Mouse (Mus musculus): ENCODE measurements around the gene Gm4869. TPM values are rescaled to one million over a fixed set of nuclear protein-coding genes. Genes with fewer than 3 reads are reported as not detected.
A peak's percentile ranks its signal among the peaks of the same experiment; 100 is the strongest.

The Gm4869 gene
- polyA plus RNA-seq (2012; fragmentation: generic; extraction: Trizol) = 0.07 TPM

GRCm38 (mm10) chr5:140445345-140445744, at the start of gene Gm4869:
Gene Gm4869 (plus strand): TSS chr5:140445645.
- TF ChIP-seq USF1 (IDR thresholded peaks at IDR 0.05; ENCODE audit: low read depth) (no peak), REST (IDR thresholded peaks at IDR 0.05; ENCODE audit: insufficient read depth, insufficient read length) (no peak), CEBPB (IDR thresholded peaks at IDR 0.05; ENCODE audit: insufficient read depth, poor library complexity, severe bottlenecking) (no peak), MYOG (IDR thresholded peaks at IDR 0.05; ENCODE audit: control insufficient read depth in 1 of 3, insufficient read depth in 1 of 3, insufficient read length in 2 of 3, low read depth in 2 of 3) (no peak), MYOD1 (IDR thresholded peaks at IDR 0.05; ENCODE audit: control insufficient read depth in 1 of 3, insufficient read length in 2 of 3, low read depth in 2 of 3) (no peak), MAX (IDR thresholded peaks at IDR 0.05; ENCODE audit: low read depth) (no peak), TCF12 (IDR thresholded peaks at IDR 0.05; ENCODE audit: insufficient read depth, poor library complexity, severe bottlenecking) (no peak), TCF3 (IDR thresholded peaks at IDR 0.05; ENCODE audit: insufficient read length, low read depth) (no peak), E2F4 (IDR thresholded peaks at IDR 0.05; ENCODE audit: insufficient read depth) (no peak), POLR2A (IDR thresholded peaks at IDR 0.05; ENCODE audit: insufficient read length, low read depth) (no peak), POLR2AphosphoS2 (IDR thresholded peaks at IDR 0.05; ENCODE audit: insufficient read length, low read depth) (no peak), SRF (IDR thresholded peaks at IDR 0.05; ENCODE audit: control insufficient read depth, insufficient read length, low read depth) (no peak)
- Histone ChIP-seq H3K4me3 (no peak within 1 kb of the TSS), H3K27me3 (ENCODE audit: control insufficient read depth, insufficient read depth, insufficient read length) (no peaks in the 10 kb centered on the region), H3K79me2 (ENCODE audit: control insufficient read depth, insufficient read depth) (no peaks in the 10 kb centered on the region), H3ac (ENCODE audit: control insufficient read depth, insufficient read length) (no peak within 1 kb of the TSS), H3K36me3 (ENCODE audit: control insufficient read depth, insufficient read depth) (peaks cover 20% of the 10 kb centered on the region), H3K4me2 (ENCODE audit: low read depth) (peak within 1 kb of the TSS; percentile 6)

- H3K27me3 ChIP-seq (ENCODE audit: control insufficient read depth, insufficient read depth, insufficient read length) = no peaks in the 10 kb centered on the region
- no peak overlapping the region for H3K4me2 ChIP-seq (ENCODE audit: low read depth)
- no peaks in the 10 kb centered on the region for H3K36me3 ChIP-seq (ENCODE audit: control insufficient read depth, insufficient read depth)
- TF ChIP-seq MAX (IDR thresholded peaks at IDR 0.05; ENCODE audit: low read depth) (no peak), E2F4 (IDR thresholded peaks at IDR 0.05; ENCODE audit: insufficient read depth) (no peak), CEBPB (IDR thresholded peaks at IDR 0.05; ENCODE audit: insufficient read depth, poor library complexity, severe bottlenecking) (no peak), MYOG (IDR thresholded peaks at IDR 0.05; ENCODE audit: control insufficient read depth in 1 of 3, insufficient read depth in 1 of 3, insufficient read length in 2 of 3, low read depth in 2 of 3) (no peak), TCF3 (IDR thresholded peaks at IDR 0.05; ENCODE audit: insufficient read length, low read depth) (no peak), USF1 (IDR thresholded peaks at IDR 0.05; ENCODE audit: low read depth) (no peak), SRF (IDR thresholded peaks at IDR 0.05; ENCODE audit: control insufficient read depth, insufficient read length, low read depth) (no peak), TCF12 (IDR thresholded peaks at IDR 0.05; ENCODE audit: insufficient read depth, poor library complexity, severe bottlenecking) (no peak), POLR2AphosphoS2 (IDR thresholded peaks at IDR 0.05; ENCODE audit: insufficient read length, low read depth) (no peak), REST (IDR thresholded peaks at IDR 0.05; ENCODE audit: insufficient read depth, insufficient read length) (no peak), POLR2A (IDR thresholded peaks at IDR 0.05; ENCODE audit: insufficient read length, low read depth) (no peak), MYOD1 (IDR thresholded peaks at IDR 0.05; ENCODE audit: control insufficient read depth in 1 of 3, insufficient read length in 2 of 3, low read depth in 2 of 3) (no peak)
- H3ac ChIP-seq (ENCODE audit: control insufficient read depth, insufficient read length) = no peak overlapping the region
- H3K79me2 ChIP-seq (ENCODE audit: control insufficient read depth, insufficient read depth) = no peaks in the 10 kb centered on the region
- no peak overlapping the region for H3K4me3 ChIP-seq
Observed at GRCm38 (mm10) chr5:140396166-140396940, 49.1 kb upstream of the Gm4869 start.

GRCm38 (mm10) chr5:140402640-140403270, 42.7 kb upstream of the Gm4869 start:
- no peaks in the 10 kb centered on the region for H3K79me2 ChIP-seq (ENCODE audit: control insufficient read depth, insufficient read depth)
- no peak overlapping the region for H3K4me2 ChIP-seq (ENCODE audit: low read depth)
- H3K27me3 ChIP-seq (ENCODE audit: control insufficient read depth, insufficient read depth, insufficient read length) = peaks cover 11% of the 10 kb centered on the region
- H3K4me3 ChIP-seq = no peak overlapping the region
- H3ac ChIP-seq (ENCODE audit: control insufficient read depth, insufficient read length) = no peak overlapping the region
- no peak for TF ChIP-seq E2F4 (IDR thresholded peaks at IDR 0.05; ENCODE audit: insufficient read depth)
- TF ChIP-seq CEBPB (IDR thresholded peaks at IDR 0.05; ENCODE audit: insufficient read depth, poor library complexity, severe bottlenecking) = no peak
- no peak for TF ChIP-seq POLR2A (IDR thresholded peaks at IDR 0.05; ENCODE audit: insufficient read length, low read depth)
- TF ChIP-seq SRF (IDR thresholded peaks at IDR 0.05; ENCODE audit: control insufficient read depth, insufficient read length, low read depth) = no peak
- TF ChIP-seq MYOG (IDR thresholded peaks at IDR 0.05; ENCODE audit: control insufficient read depth in 1 of 3, insufficient read depth in 1 of 3, insufficient read length in 2 of 3, low read depth in 2 of 3) = no peak
- TF ChIP-seq TCF12 (IDR thresholded peaks at IDR 0.05; ENCODE audit: insufficient read depth, poor library complexity, severe bottlenecking) = no peak
- no peak for TF ChIP-seq MAX (IDR thresholded peaks at IDR 0.05; ENCODE audit: low read depth)
- no peak for TF ChIP-seq MYOD1 (IDR thresholded peaks at IDR 0.05; ENCODE audit: control insufficient read depth in 1 of 3, insufficient read length in 2 of 3, low read depth in 2 of 3)
- TF ChIP-seq REST (IDR thresholded peaks at IDR 0.05; ENCODE audit: insufficient read depth, insufficient read length) = no peak
- no peak for TF ChIP-seq USF1 (IDR thresholded peaks at IDR 0.05; ENCODE audit: low read depth)
- H3K36me3 ChIP-seq (ENCODE audit: control insufficient read depth, insufficient read depth) = no peaks in the 10 kb centered on the region

- no peak overlapping the region for H3ac ChIP-seq (ENCODE audit: control insufficient read depth, insufficient read length)
- no peak overlapping the region for H3K4me2 ChIP-seq (ENCODE audit: low read depth)
- no peaks in the 10 kb centered on the region for H3K36me3 ChIP-seq (ENCODE audit: control insufficient read depth, insufficient read depth)
- no peak overlapping the region for H3K4me3 ChIP-seq
- H3K79me2 ChIP-seq (ENCODE audit: control insufficient read depth, insufficient read depth) = no peaks in the 10 kb centered on the region
- peaks cover 11% of the 10 kb centered on the region for H3K27me3 ChIP-seq (ENCODE audit: control insufficient read depth, insufficient read depth, insufficient read length)
- no peak for TF ChIP-seq CEBPB (IDR thresholded peaks at IDR 0.05; ENCODE audit: insufficient read depth, poor library complexity, severe bottlenecking)
- no peak for TF ChIP-seq MAX (IDR thresholded peaks at IDR 0.05; ENCODE audit: low read depth)
- no peak for TF ChIP-seq E2F4 (IDR thresholded peaks at IDR 0.05; ENCODE audit: insufficient read depth)
- TF ChIP-seq USF1 (IDR thresholded peaks at IDR 0.05; ENCODE audit: low read depth) = no peak
- TF ChIP-seq MYOD1 (IDR thresholded peaks at IDR 0.05; ENCODE audit: control insufficient read depth in 1 of 3, insufficient read length in 2 of 3, low read depth in 2 of 3) = no peak
- TF ChIP-seq MYOG (IDR thresholded peaks at IDR 0.05; ENCODE audit: control insufficient read depth in 1 of 3, insufficient read depth in 1 of 3, insufficient read length in 2 of 3, low read depth in 2 of 3) = no peak
- TF ChIP-seq SRF (IDR thresholded peaks at IDR 0.05; ENCODE audit: control insufficient read depth, insufficient read length, low read depth) = no peak
- TF ChIP-seq TCF12 (IDR thresholded peaks at IDR 0.05; ENCODE audit: insufficient read depth, poor library complexity, severe bottlenecking) = no peak
- TF ChIP-seq POLR2A (IDR thresholded peaks at IDR 0.05; ENCODE audit: insufficient read length, low read depth) = no peak
- no peak for TF ChIP-seq POLR2AphosphoS2 (IDR thresholded peaks at IDR 0.05; ENCODE audit: insufficient read length, low read depth)
- TF ChIP-seq REST (IDR thresholded peaks at IDR 0.05; ENCODE audit: insufficient read depth, insufficient read length) = no peak
- no peak for TF ChIP-seq TCF3 (IDR thresholded peaks at IDR 0.05; ENCODE audit: insufficient read length, low read depth)
Observed at GRCm38 (mm10) chr5:140405126-140405525, 40.3 kb upstream of the Gm4869 start.
